Mouse (Mus musculus): Measurements from ENCODE around the gene Rftn2.

DNA sequence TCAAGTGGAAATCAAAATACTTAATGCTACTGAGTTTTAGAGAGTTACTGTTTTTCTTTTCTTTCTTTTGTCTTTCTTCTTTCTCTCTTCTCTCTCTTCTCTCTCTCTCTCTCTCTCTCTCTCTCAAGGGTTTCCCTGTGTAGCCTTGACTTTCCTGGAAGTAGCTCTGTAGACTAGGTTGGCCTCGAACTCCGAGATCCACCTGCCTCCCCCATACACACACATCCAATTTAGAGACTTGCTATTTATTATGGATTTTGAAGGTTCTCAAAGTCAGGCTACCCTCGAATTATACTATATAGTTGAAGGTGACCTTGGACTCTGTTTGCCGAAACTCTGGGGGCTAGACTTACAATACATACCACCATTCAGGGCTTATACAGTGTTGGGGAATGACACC is 94.3 kb downstream of the Rftn2 start:
- TF ChIP-seq GATA1 (IDR thresholded peaks at IDR 0.05; ENCODE audit: low read length), result no peak
- TF ChIP-seq TAL1 (IDR thresholded peaks at IDR 0.05; ENCODE audit: low read length), result no peak

Measured in erythroblast, embryonic 14.5 days (primary cell).